31 mouse cellular contexts compared by ENCODE assay signal in genomic region chr2:150712167-150712674, GRCm38 (mm10). TPM values are rescaled to one million over a fixed set of nuclear protein-coding genes. Genes with fewer than 3 reads are reported as not detected.
"Had no signal": no experiment of that assay in that cellular context is flagged by ENCODE, and none has a peak within 500 bp of the region (broad histone marks: within the 10 kb centered on the region; RNA-seq: fewer than 3 reads in every experiment).

No protein-coding gene starts in this region.

- H3K36me3 ChIP-seq: limb, embryonic 12.5 days; limb, embryonic 15.5 days; liver, embryonic 15.5 days; lung, embryonic 15.5 days; midbrain, embryonic 10.5 days; midbrain, embryonic 13.5 days; neural tube, embryonic 12.5 days; neural tube, embryonic 15.5 days; stomach, embryonic 15.5 days had no signal

- H3K9ac ChIP-seq: limb, embryonic 12.5 days; limb, embryonic 15.5 days; liver, embryonic 15.5 days; lung, embryonic 15.5 days; midbrain, embryonic 13.5 days; neural tube, embryonic 12.5 days; neural tube, embryonic 15.5 days; stomach, embryonic 15.5 days had no signal

- H3K4me2 ChIP-seq: limb, embryonic 12.5 days; limb, embryonic 15.5 days; liver, embryonic 11.5 days; liver, embryonic 15.5 days; lung, embryonic 15.5 days; midbrain, embryonic 13.5 days; neural tube, embryonic 12.5 days; neural tube, embryonic 15.5 days; stomach, embryonic 15.5 days had no signal

- H3K4me1 ChIP-seq: limb, embryonic 15.5 days; liver, embryonic 15.5 days; lung, embryonic 15.5 days; midbrain, embryonic 10.5 days; midbrain, embryonic 13.5 days; neural tube, embryonic 12.5 days; neural tube, embryonic 15.5 days; stomach, embryonic 15.5 days had no signal

- H3K27me3 ChIP-seq: limb, embryonic 12.5 days; limb, embryonic 15.5 days; liver, embryonic 15.5 days; lung, embryonic 15.5 days; midbrain, embryonic 13.5 days; neural tube, embryonic 12.5 days; neural tube, embryonic 15.5 days; stomach, embryonic 15.5 days had no signal

- H3K4me3 ChIP-seq: limb, embryonic 12.5 days; limb, embryonic 15.5 days; liver, embryonic 15.5 days; lung, embryonic 15.5 days; megakaryocyte, embryonic 14.5 days; midbrain, embryonic 10.5 days; midbrain, embryonic 13.5 days; neural tube, embryonic 12.5 days; neural tube, embryonic 15.5 days; stomach, embryonic 15.5 days had no signal

- H3K9me3 ChIP-seq: limb, embryonic 12.5 days; limb, embryonic 15.5 days; liver, embryonic 15.5 days; lung, embryonic 15.5 days; megakaryocyte, embryonic 14.5 days; midbrain, embryonic 10.5 days; midbrain, embryonic 13.5 days; neural tube, embryonic 12.5 days; neural tube, embryonic 15.5 days; stomach, embryonic 15.5 days had no signal

- H3K27ac ChIP-seq: kidney, postnatal 0 days; limb, embryonic 12.5 days; limb, embryonic 15.5 days; liver, embryonic 15.5 days; lung, embryonic 15.5 days; midbrain, embryonic 10.5 days; midbrain, embryonic 13.5 days; neural tube, embryonic 12.5 days; neural tube, embryonic 15.5 days; stomach, embryonic 15.5 days had no signal

- ATAC-seq: intestine, postnatal 0 days; midbrain, embryonic 13.5 days had no signal

- DNase-seq: kidney, adult 2 months; kidney, postnatal 25 days; left cerebral cortex, postnatal 4 days; lung, adult 18-20 months; lung, postnatal 10 days; lung, postnatal 36 days; right cerebral cortex, adult 18-20 months; right cerebral cortex, postnatal 14 days; right cerebral cortex, postnatal 4 days; thymus, adult 18-20 months; thymus, postnatal 36 days had no signal

RNA-seq across cellular contexts. Expression of gene Vsx1, which starts 23.1 kb away (rescaled TPM):
- total RNA-seq: left cerebral cortex, adult 8-10 months; left cerebral cortex, postnatal 14 days; midbrain, postnatal 0 days had no signal
- polyA plus RNA-seq: intestine, postnatal 0 days; kidney, adult 2 months; kidney, embryonic 14.5 days; kidney, postnatal 0 days; large intestine, adult 2 months; limb, embryonic 12.5 days; limb, embryonic 15.5 days; liver, embryonic 11.5 days; liver, embryonic 15.5 days; lung, embryonic 15.5 days; stomach, embryonic 15.5 days; testis, adult 2 months; urinary bladder, adult 2 months had no signal
